Mouse (Mus musculus) olfactory bulb, adult 2 months (tissue): ENCODE measurements at regions not wholly inside any gene's neighbourhood (a gene's known extent, or its start where the extent isn't known, plus 50 kb on each side); places are given as distances from the start of the nearest gene placed in this dataset.

Experiments
- CTCF ChIP-seq: fragments of 200-500 bp; IDR thresholded peaks from 2 replicates; pipeline ENCODE4 v1.5.1; 2012; ENCODE audit warnings: low read depth, mild to moderate bottlenecking, low read length, moderate library complexity; ENCODE audit not compliant: insufficient read depth
- POLR2A ChIP-seq: fragments of 200-500 bp; IDR thresholded peaks from 2 replicates; pipeline ENCODE4 v1.6.1; 2012; ENCODE audit warnings: mild to moderate bottlenecking, low read depth, low read length, moderate library complexity; ENCODE audit not compliant: insufficient read depth

- no peak for TF ChIP-seq CTCF
- no peak for TF ChIP-seq POLR2A
Observed at GRCm38 (mm10) chr1:137428110-137428509, 467.9 kb upstream of the Nr5a2 start.
